Mouse (Mus musculus) retina, postnatal 1 day (tissue): ENCODE data around the gene Tlr8.

ENCODE experiments used
- DNase-seq: peaks from one replicate; pipeline ENCODE4 v3.0.0-alpha.2; 2012

Gene Tlr8

GRCm38 (mm10) chrX:167201365-167201764 is 62.8 kb downstream of the Tlr8 start:
- no peak for DNase-seq

GRCm38 (mm10) chrX:167195228-167195649 is 68.9 kb downstream of the Tlr8 start:
- no peak for DNase-seq
